Mouse (Mus musculus): ENCODE results near the gene Serpinb6a.

Gene Serpinb6a

DNA sequence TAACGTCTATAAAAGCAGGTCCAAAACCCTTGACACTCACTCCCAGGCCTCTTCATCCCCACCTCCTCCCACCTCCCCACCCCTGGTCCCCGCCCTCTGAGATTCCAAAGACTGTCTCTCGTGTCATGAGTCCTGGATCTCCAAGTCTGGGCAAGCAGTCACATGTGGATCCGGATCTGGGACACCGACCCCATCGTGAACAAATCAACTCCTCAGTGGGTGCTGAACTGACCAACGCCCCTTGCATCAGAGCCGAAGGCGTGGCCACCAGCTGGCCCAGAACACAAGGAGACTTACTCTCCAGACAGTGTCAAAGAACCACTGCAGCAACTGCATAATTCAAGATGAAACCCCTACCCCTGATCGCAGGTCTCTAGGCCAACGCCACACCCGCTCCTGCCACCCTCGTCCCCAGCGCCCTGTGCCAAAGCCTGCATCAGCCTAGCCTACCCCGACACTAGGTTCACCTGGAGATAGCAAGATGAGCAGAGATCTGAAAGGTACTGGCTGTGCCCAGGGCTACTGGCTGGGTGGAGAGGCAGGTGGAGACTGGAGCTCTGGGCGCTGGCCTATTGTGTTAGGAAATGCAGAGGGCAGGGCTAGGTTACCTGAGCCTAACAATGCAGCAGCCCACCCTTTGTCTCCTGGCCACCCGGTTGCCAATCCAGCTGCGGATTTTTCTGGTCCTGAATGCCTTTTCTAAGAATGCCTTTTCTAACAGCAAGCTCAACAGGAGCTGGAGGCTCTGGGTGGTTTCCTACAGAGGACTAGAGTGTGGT is 97.2 kb downstream of the Serpinb6a start, which contains the start of gene Serpinb6c:
Gene Serpinb6c (minus strand): TSS at position 533 of the 779 bp plus-strand sequence.
- DNase-seq, result no peak

DNA sequence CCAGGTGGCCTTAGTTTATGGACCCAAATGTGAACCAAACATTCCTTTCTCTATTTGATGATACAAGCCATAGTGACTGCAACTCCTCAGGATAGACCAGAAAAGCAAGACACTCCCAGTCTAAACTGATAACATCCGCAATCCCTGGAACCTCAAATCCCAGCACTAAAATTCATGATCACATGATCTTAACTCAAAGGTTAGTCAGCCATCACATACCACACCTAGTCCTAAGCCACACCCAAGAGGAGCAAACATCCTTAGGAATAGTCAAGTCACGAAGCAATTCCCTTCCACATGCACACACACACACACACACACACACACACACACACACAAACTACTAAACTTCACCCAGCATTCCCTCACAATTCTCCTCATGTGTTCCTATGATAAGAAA is 99.3 kb downstream of the Serpinb6a start:
- DNase-seq, result no peak

DNA sequence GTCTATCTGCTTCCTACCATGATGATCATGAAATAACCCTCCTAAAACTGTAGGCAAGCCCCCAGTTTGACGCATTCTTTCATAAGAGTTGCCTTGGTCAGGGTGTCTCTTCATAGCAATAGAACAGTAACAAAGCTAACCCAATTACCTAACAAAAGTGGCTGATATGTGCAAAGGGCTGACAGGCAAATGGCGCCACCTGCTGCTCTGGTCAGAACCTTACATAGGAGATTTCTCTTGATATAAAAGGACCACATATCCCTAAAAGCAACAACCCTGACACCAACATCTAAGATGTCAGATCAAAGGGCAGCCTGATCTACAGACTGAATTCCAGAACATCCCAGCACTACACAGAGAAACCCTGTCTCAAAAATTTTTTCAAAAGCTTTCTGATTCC is 108.4 kb downstream of the Serpinb6a start:
- DNase-seq, result peak; percentile 12

Measured in liver (tissue).